Mouse (Mus musculus) megakaryocyte, embryonic 14.5 days (primary cell): Measurements from ENCODE around the gene Dpf2.

Experiments
- FLI1 ChIP-seq: IDR thresholded peaks from 2 replicates; pipeline ENCODE4 v1.6.1; 2012; ENCODE audit warnings: low read length, inconsistent platforms, mixed read lengths
- GATA1 ChIP-seq: IDR thresholded peaks from 3 replicates; pipeline ENCODE4 v1.6.1; 2012; ENCODE audit warnings: mixed read lengths, low read length, inconsistent platforms, borderline replicate concordance

DNA sequence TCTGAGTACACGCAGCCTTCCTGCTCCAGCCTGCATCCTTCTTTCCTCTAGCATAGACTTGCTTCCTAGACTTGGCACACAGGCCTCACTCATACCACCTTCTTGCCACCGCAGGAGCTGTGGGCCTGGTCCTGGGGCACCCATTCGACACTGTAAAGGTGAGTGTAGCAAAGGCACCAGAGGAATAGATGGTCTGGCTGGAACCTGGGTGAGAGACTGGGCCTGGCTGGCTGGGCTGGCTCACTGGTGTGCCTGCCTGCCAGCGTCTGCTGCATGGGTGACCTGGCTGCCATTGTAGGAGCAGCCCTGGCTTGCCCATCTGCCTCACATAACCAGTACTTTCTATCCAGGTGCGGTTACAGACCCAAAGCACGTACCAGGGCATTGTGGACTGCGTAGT lies 33.1 kb downstream of the Dpf2 start:
- TF ChIP-seq GATA1 (no peak), FLI1 (no peak)
